Mouse (Mus musculus) MEL (cell line): Measurements from ENCODE around the gene Kcna6. TPM values are rescaled to one million over a fixed set of nuclear protein-coding genes. Genes with fewer than 3 reads are reported as not detected.

Source experiments
- DNase-seq: peaks from one replicate; pipeline ENCODE4 v3.0.0; 2011; ENCODE audit warnings: low read depth, low spot score
- H3K27ac ChIP-seq: 2 replicates; pipeline ENCODE4 v1.5.1; 2012; ENCODE audit warnings: low read depth, mild to moderate bottlenecking, control low read depth, low read length, moderate library complexity; ENCODE audit not compliant: control insufficient read depth
- H3K27me3 ChIP-seq, 2 experiments: fragments of 150-350 bp in 1 of 2; sonication (generic) in 1 of 2; 2 replicates each; pipeline ENCODE4 v1.6.1; 2012; ENCODE audit warnings: low read length in 2 of 2, mild to moderate bottlenecking in 2 of 2, improper control_type of control experiment in 1 of 2, moderate library complexity in 1 of 2; ENCODE audit not compliant: insufficient read depth in 2 of 2, control insufficient read depth in 1 of 2
- H3K36me3 ChIP-seq, 2 experiments: 2 replicates each; pipeline ENCODE4 v1.6.1; 2012 to 2014; ENCODE audit warnings: low read length in 2 of 2, improper control_type of control experiment in 1 of 2, inconsistent platforms in 1 of 2, mild to moderate bottlenecking in 1 of 2; ENCODE audit not compliant: insufficient read depth in 2 of 2, control insufficient read depth in 1 of 2
- H3K4me1 ChIP-seq, 2 experiments: fragments of 150-350 bp in 1 of 2; sonication (generic) in 1 of 2; 2 replicates each; pipeline ENCODE4 v1.6.1; 2012; ENCODE audit warnings: low read length in 2 of 2, improper control_type of control experiment in 1 of 2, mild to moderate bottlenecking in 1 of 2; ENCODE audit not compliant: insufficient read depth in 2 of 2, control insufficient read depth in 1 of 2
- H3K4me3 ChIP-seq, 2 experiments: fragments of 150-350 bp in 1 of 2; sonication (generic) in 1 of 2; 2 replicates each; pipeline ENCODE4 v1.5.1; 2012; ENCODE audit warnings: low read depth in 2 of 2, low read length in 2 of 2, mild to moderate bottlenecking in 2 of 2, moderate library complexity in 2 of 2, control low read depth in 1 of 2, improper control_type of control experiment in 1 of 2; ENCODE audit not compliant: control insufficient read depth in 1 of 2, insufficient read depth in 1 of 2
- H3K79me2 ChIP-seq: 2 replicates; pipeline ENCODE4 v1.6.1; 2012; ENCODE audit warnings: mild to moderate bottlenecking, low read length, moderate library complexity; ENCODE audit not compliant: control insufficient read depth, poor library complexity, insufficient read depth
- H3K9ac ChIP-seq: 2 replicates; pipeline ENCODE4 v1.6.1; 2012; ENCODE audit warnings: low read depth, mild to moderate bottlenecking, control low read depth, low read length, moderate library complexity; ENCODE audit not compliant: control insufficient read depth, poor library complexity, severe bottlenecking
- H3K9me3 ChIP-seq: fragments of 150-350 bp; sonication (generic); replicated peaks from 2 replicates; pipeline ENCODE4 v1.6.1; 2012; ENCODE audit warnings: mild to moderate bottlenecking, low read length, improper control_type of control experiment, moderate library complexity; ENCODE audit not compliant: insufficient read depth
- BHLHE40 ChIP-seq: IDR thresholded peaks from 2 replicates; pipeline ENCODE4 v1.6.1; 2012; ENCODE audit warnings: low read depth, mild to moderate bottlenecking, inconsistent platforms, low read length, improper control_type of control experiment, borderline replicate concordance
- CTCF ChIP-seq, 3 experiments: IDR thresholded peaks in 2 of 3; conservative IDR thresholded peaks in 1 of 3; 2 replicates each; pipeline ENCODE4 v1.5.1; 2011 to 2012; ENCODE audit warnings: low read length in 3 of 3, low read depth in 2 of 3, mild to moderate bottlenecking in 2 of 3, improper control_type of control experiment in 1 of 3, inconsistent platforms in 1 of 3, mixed read lengths in 1 of 3, moderate library complexity in 1 of 3; ENCODE audit not compliant: control insufficient read depth in 1 of 3, insufficient read depth in 1 of 3, poor library complexity in 1 of 3, severe bottlenecking in 1 of 3
- E2F4 ChIP-seq: IDR thresholded peaks from 2 replicates; pipeline ENCODE4 v1.6.1; 2011; ENCODE audit warnings: low read depth, low read length, improper control_type of control experiment, borderline replicate concordance
- EP300 ChIP-seq, 2 experiments: IDR thresholded peaks; 2 replicates each; pipeline ENCODE4 v1.6.1; 2011; ENCODE audit warnings: improper control_type of control experiment in 2 of 2, low read length in 2 of 2, low read depth in 1 of 2, mild to moderate bottlenecking in 1 of 2
- GABPA ChIP-seq: IDR thresholded peaks from 2 replicates; pipeline ENCODE4 v1.6.1; 2012; ENCODE audit warnings: low read depth, mild to moderate bottlenecking, inconsistent platforms, low read length, improper control_type of control experiment, moderate library complexity
- GATA1 ChIP-seq: IDR thresholded peaks from 2 replicates; pipeline ENCODE4 v1.6.1; 2011; ENCODE audit warnings: low read depth, low read length, improper control_type of control experiment
- HCFC1 ChIP-seq: IDR thresholded peaks from 2 replicates; pipeline ENCODE4 v1.6.1; 2012; ENCODE audit warnings: low read depth, mild to moderate bottlenecking, inconsistent platforms, low read length, improper control_type of control experiment, moderate library complexity
- JUND ChIP-seq: IDR thresholded peaks from 2 replicates; pipeline ENCODE4 v1.6.1; 2011; ENCODE audit warnings: low read depth, mild to moderate bottlenecking, improper control_type of control experiment, low read length
- KAT2A ChIP-seq: conservative IDR thresholded peaks from 2 replicates; pipeline ENCODE4 v1.6.1; 2012; ENCODE audit warnings: low read depth, low read length, improper control_type of control experiment, inconsistent platforms
- MAFK ChIP-seq: IDR thresholded peaks from 2 replicates; pipeline ENCODE4 v1.6.1; 2011; ENCODE audit warnings: low read depth, mild to moderate bottlenecking, low read length, improper control_type of control experiment, borderline replicate concordance
- MEF2A ChIP-seq: IDR thresholded peaks from 2 replicates; pipeline ENCODE4 v1.6.1; 2014; ENCODE audit warnings: low read depth, mild to moderate bottlenecking, inconsistent platforms, low read length, improper control_type of control experiment; ENCODE audit not compliant: poor library complexity, insufficient replicate concordance, severe bottlenecking; ENCODE audit errors: extremely low read depth
- POLR2AphosphoS5 ChIP-seq: IDR thresholded peaks from 2 replicates; pipeline ENCODE4 v1.6.1; 2012; ENCODE audit warnings: low read depth, borderline replicate concordance, mild to moderate bottlenecking, inconsistent platforms, low read length, moderate library complexity, mixed read lengths
- RAD21 ChIP-seq: IDR thresholded peaks from 2 replicates; pipeline ENCODE4 v1.6.1; 2011; ENCODE audit warnings: mild to moderate bottlenecking, low read depth, low read length, improper control_type of control experiment
- TBP ChIP-seq: IDR thresholded peaks from 2 replicates; pipeline ENCODE4 v1.8.0; 2011; ENCODE audit warnings: low read depth, low read length, improper control_type of control experiment
- TCF12 ChIP-seq: IDR thresholded peaks from 2 replicates; pipeline ENCODE4 v1.6.1; 2014; ENCODE audit warnings: low read depth, mild to moderate bottlenecking, inconsistent platforms, low read length, improper control_type of control experiment, moderate library complexity
- UBTF ChIP-seq: IDR thresholded peaks from 2 replicates; pipeline ENCODE4 v1.6.1; 2012; ENCODE audit warnings: low read depth, mild to moderate bottlenecking, inconsistent platforms, low read length, improper control_type of control experiment, moderate library complexity, borderline replicate concordance; ENCODE audit not compliant: insufficient read depth
- ZC3H11A ChIP-seq: IDR thresholded peaks from 2 replicates; pipeline ENCODE4 v1.6.1; 2012; ENCODE audit warnings: low read depth, mild to moderate bottlenecking, inconsistent platforms, low read length, improper control_type of control experiment
- polyA plus RNA-seq, 2 experiments: library from polyadenylated mRNA; stranded (reverse) in 1 of 2; unstranded in 1 of 2; fragments of >175 nt in 1 of 2; fragments of >200 nt in 1 of 2; gene quantifications; 2 replicates each; pipeline versions ENCODE4 v1.2.1 to v1.2.4; 2012; ENCODE audit warnings: low replicate concordance in 2 of 2, low read depth in 1 of 2; ENCODE audit not compliant: insufficient read length in 2 of 2, insufficient read depth in 1 of 2, missing spikeins in 1 of 2
- total RNA-seq: library from RNA; depleted of rRNA; stranded (reverse); fragments of 300-350 nt; gene quantifications from 2 replicates; pipeline ENCODE4 v1.2.3, GENCODE M21; 2012

Kcna6 gene
- total and polyA plus RNA-seq, 3 experiments = not detected

GRCm38 (mm10) chr6:126755729-126756411, 15.4 kb upstream of the Kcna6 start:
- Histone ChIP-seq H3K9ac (no peak overlapping the region), H3K79me2 (no peaks in the 10 kb centered on the region), H3K27me3 (no peaks in the 10 kb centered on the region), H3K4me3 (no peak overlapping the region), H3K9me3 (no peaks in the 10 kb centered on the region), H3K4me1 (no peaks in the 10 kb centered on the region), H3K36me3 (no peaks in the 10 kb centered on the region), H3K27ac (no peak overlapping the region)
- no peak for DNase-seq
- TF ChIP-seq GABPA (no peak), POLR2AphosphoS5 (no peak), MEF2A (no peak), TBP (no peak), BHLHE40 (no peak), JUND (no peak), E2F4 (no peak), GATA1 (no peak), TCF12 (no peak), CTCF (IDR thresholded peaks at IDR 0.05 in 2 of 3, conservative IDR thresholded peaks at IDR 0.05 in 1 of 3; ENCODE audit: control insufficient read depth in 1 of 3, insufficient read depth in 1 of 3, low read depth in 2 of 3, low read length in 3 of 3, poor library complexity in 1 of 3, severe bottlenecking in 1 of 3) (no peak), MAFK (no peak), UBTF (no peak), ZC3H11A (no peak), HCFC1 (no peak), RAD21 (no peak)

GRCm38 (mm10) chr6:126752520-126752919, 12.0 kb upstream of the Kcna6 start:
- Histone ChIP-seq H3K79me2 (no peaks in the 10 kb centered on the region), H3K27ac (no peak overlapping the region), H3K36me3 (no peaks in the 10 kb centered on the region), H3K4me3 (no peak overlapping the region), H3K27me3 (no peaks in the 10 kb centered on the region), H3K4me1 (no peaks in the 10 kb centered on the region)
- DNase-seq = no peak
- no peak for TF ChIP-seq KAT2A
- TF ChIP-seq BHLHE40 = no peak
- TF ChIP-seq EP300 (IDR thresholded peaks at IDR 0.05; ENCODE audit: low read depth in 1 of 2, low read length in 2 of 2) = no peak
- TF ChIP-seq, all 39 proteins: peak for 0
- Histone ChIP-seq H3K9ac (no peak overlapping the region), H3K9me3 (no peaks in the 10 kb centered on the region)
